Mouse (Mus musculus) midbrain, embryonic 16.5 days (tissue): ENCODE measurements around the gene Ang. TPM values are rescaled to one million over a fixed set of nuclear protein-coding genes. Genes with fewer than 3 reads are reported as not detected.
A peak's percentile ranks its signal among the peaks of the same experiment; 100 is the strongest.
"Not testable (repeated sequence)": the region's sequence is repeated elsewhere in the genome, so short reads cannot be mapped to it uniquely, and the experiment has no call there.

Experiments
- ATAC-seq: fragments of 200-750 bp; cut with Nextera tagmentation; 2 replicates; pipeline ENCODE4 v1.8.0; 2017; ENCODE audit warnings: moderate TSS enrichment
- H3K27ac ChIP-seq: fragments of 300-500 bp; sonication (generic); 2 replicates; pipeline ENCODE4 v1.5.1; 2014; ENCODE audit warnings: mild to moderate bottlenecking, low read length, mixed read lengths
- H3K27me3 ChIP-seq: fragments of 300-500 bp; sonication (generic); 2 replicates; pipeline ENCODE4 v1.6.1; 2014; ENCODE audit warnings: low read depth, low read length, mixed read lengths; ENCODE audit not compliant: control insufficient read depth, insufficient read depth
- H3K36me3 ChIP-seq: fragments of 300-500 bp; sonication (generic); 2 replicates; pipeline ENCODE4 v1.6.1; 2014; ENCODE audit warnings: mild to moderate bottlenecking, low read length, moderate library complexity, mixed read lengths; ENCODE audit not compliant: control insufficient read depth, insufficient read depth
- H3K4me1 ChIP-seq: fragments of 300-500 bp; sonication (generic); 2 replicates; pipeline ENCODE4 v1.6.1; 2014; ENCODE audit warnings: mild to moderate bottlenecking, low read length, mixed read lengths; ENCODE audit not compliant: control insufficient read depth, insufficient read depth
- H3K4me2 ChIP-seq: fragments of 300-500 bp; sonication (generic); 2 replicates; pipeline ENCODE4 v1.6.1; 2014; ENCODE audit warnings: mild to moderate bottlenecking, low read length, mixed read lengths
- H3K4me3 ChIP-seq: fragments of 300-500 bp; sonication (generic); 2 replicates; pipeline ENCODE4 v1.5.1; 2014; ENCODE audit warnings: low read depth, mild to moderate bottlenecking, low read length, moderate library complexity, mixed read lengths
- H3K9ac ChIP-seq: fragments of 300-500 bp; sonication (generic); 2 replicates; pipeline ENCODE4 v1.6.1; 2014; ENCODE audit warnings: low read depth, low read length, mixed read lengths
- H3K9me3 ChIP-seq: fragments of 300-500 bp; sonication (generic); replicated peaks from 2 replicates; pipeline ENCODE4 v1.6.1; 2014; ENCODE audit warnings: mild to moderate bottlenecking, low read length, mixed read lengths; ENCODE audit not compliant: control insufficient read depth, poor library complexity, severe bottlenecking
- WGBS: fragments of 180-500 bp; shearing (Covaris S2); extraction: QIAGEN DNeasy Blood & Tissue Kit; methylation state at CpG from one replicate; pipeline ENCODE4 v1.1.7; 2014; 5-methylcytosine and 5-hydroxymethylcytosine counted together
- polyA plus RNA-seq: library from polyadenylated mRNA; unstranded; fragments of >200 nt; fragmentation: Nextera tagmentation; extraction: Ambion mirVana; gene quantifications from 2 replicates; pipeline ENCODE4 v1.2.1, GENCODE M21; 2015

Gene Ang
- polyA plus RNA-seq, 1 experiment from 2014 or later: 3.2 TPM

DNA sequence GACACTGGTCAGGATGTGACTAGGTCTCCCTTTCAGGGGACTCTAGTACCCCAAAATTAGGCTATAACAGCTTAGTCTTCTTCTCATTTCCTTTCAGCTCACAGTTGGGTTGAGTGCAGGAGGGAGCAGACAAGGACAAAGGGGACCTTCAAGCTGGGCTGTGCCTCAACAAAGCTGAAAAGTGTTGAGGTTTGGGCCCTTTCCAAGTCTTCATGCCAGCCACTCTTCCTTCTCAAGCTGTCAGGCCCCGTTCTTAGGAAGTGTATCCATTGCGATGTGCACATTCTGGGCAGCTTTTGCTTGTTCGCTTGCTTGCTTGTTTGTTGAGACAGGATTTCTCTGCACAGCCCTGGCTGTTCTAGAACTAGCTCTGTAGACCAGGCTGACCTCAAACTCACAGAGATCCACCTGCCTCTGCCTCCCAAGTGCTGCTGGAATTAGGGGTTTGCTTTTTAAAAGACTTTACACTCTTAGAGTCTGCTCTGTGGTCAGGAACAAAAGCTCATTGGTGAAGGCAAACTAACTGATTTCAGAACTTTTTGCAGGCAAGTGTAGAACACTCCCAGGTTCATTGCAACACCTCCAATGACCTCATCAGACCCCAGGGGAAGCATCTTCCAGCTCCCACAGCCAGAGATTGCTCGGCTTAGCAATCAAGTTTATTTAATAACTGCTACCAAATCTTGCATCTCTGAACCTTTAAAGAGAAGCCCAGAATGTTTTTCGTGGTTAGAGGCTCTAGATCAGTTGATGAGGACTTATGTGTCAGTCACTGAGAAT, 3.3 kb downstream of the Ang start:
- no peak overlapping the region for H3K4me3 ChIP-seq
- H3K27ac ChIP-seq: no peak overlapping the region
- WGBS: 87% methylated on average over 5 of the region's 5 CpGs
- H3K4me1 ChIP-seq: peaks cover 6% of the 10 kb centered on the region; the same call in 1 of the 2 replicates
- ATAC-seq: no peak
- H3K4me2 ChIP-seq: no peak overlapping the region
- no peaks in the 10 kb centered on the region for H3K36me3 ChIP-seq
- H3K9me3 ChIP-seq: no peaks in the 10 kb centered on the region
- no peak overlapping the region for H3K9ac ChIP-seq
- no peaks in the 10 kb centered on the region for H3K27me3 ChIP-seq

DNA sequence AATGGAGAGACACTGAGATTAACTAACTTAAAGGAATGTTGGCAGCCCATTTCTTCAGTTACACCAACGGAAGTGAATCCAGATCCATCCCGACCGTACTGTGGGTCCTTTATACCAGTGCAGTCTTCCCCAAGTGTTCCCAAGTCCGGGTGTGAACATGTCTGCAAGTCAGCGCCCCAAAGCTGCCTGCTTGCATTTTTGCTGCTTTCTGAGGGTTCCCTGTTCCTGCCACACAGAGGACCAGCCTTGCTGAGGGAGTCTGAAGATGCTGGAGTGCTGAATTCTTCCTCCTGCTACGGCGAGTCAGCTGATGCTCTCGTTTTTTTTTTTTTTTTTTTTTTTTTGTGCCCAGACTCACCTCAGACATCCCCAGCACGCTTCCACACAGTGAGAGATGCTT, 4.0 kb downstream of the Ang start:
- no peak overlapping the region for H3K27ac ChIP-seq
- no peak overlapping the region for H3K4me3 ChIP-seq
- no peak overlapping the region for H3K9ac ChIP-seq
- H3K4me1 ChIP-seq: peaks cover 6% of the 10 kb centered on the region; the same call in 1 of the 2 replicates
- ATAC-seq: no peak
- H3K4me2 ChIP-seq: no peak overlapping the region
- WGBS: 73% methylated on average over 9 of the region's 9 CpGs
- H3K36me3 ChIP-seq: no peaks in the 10 kb centered on the region
- H3K27me3 ChIP-seq: no peaks in the 10 kb centered on the region
- H3K9me3 ChIP-seq: no peaks in the 10 kb centered on the region

DNA sequence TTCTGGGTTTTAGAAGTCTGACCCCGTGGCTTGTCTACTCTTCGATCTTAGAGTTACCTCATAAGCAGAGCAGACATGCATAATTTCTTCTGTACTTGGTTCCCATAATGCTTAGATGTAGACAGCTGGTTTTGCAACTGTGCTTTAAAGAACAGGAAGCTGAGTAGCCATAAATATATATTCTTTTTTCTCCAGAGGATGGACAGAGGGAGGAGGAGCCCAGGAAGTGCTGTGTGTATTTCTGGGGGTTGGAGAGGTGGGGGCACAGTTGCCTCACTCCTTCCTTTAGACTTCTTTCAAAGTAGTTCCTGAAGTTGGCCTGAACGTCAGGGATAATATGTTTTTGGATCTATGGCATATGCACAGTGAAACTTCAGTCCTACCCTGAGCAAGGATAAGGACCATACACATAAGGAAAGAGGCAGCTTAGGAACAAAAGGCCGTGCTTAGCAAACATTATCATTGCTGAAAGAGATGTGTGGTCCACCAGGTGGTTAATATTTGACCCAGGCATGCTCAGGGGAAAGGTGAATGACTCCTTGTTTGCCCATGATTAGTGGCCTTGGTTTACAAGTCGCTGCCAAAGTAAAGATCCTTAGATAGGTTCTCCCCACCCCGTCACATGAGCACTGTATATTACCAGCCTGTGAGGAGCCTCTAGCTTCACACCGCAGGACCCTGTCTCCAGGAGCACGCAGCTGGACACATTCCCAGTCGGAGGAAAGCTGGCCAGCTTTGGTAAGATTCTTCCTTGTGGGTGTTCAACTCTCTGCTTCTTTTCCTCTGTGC, 5.0 kb downstream of the Ang start:
- Histone ChIP-seq H3K9ac (no peak overlapping the region), H3K27ac (no peak overlapping the region), H3K4me1 (peaks cover 6% of the 10 kb centered on the region; the same call in 1 of the 2 replicates), H3K9me3 (no peaks in the 10 kb centered on the region), H3K27me3 (no peaks in the 10 kb centered on the region), H3K4me2 (no peak overlapping the region), H3K4me3 (no peak overlapping the region), H3K36me3 (no peaks in the 10 kb centered on the region)
- no peak for ATAC-seq
- WGBS: 75% methylated on average over 9 of the region's 9 CpGs

DNA sequence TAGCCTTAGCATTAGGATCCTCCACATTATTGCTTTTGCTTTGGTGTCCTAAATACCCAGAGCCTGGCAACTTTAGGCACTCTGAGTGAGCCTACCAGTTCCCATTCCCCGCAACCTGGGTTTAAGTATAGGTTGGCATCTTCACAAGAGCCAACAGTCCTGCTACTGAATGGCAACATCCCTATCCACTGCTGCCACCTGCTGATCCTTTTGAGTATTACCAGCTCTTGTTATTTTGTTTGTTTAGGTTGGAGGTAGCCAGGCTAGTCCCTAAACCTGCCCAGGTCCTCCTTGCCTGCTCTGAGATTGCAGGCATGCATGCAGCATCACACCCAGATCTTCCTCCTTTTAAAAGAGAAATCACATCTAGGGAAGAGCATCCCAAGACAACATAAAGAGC, 7.3 kb downstream of the Ang start:
- 30% methylated on average over 1 of the region's 1 CpGs for WGBS
- not testable (repeated sequence) for H3K4me3 ChIP-seq
- peak; percentile 66 for ATAC-seq

DNA sequence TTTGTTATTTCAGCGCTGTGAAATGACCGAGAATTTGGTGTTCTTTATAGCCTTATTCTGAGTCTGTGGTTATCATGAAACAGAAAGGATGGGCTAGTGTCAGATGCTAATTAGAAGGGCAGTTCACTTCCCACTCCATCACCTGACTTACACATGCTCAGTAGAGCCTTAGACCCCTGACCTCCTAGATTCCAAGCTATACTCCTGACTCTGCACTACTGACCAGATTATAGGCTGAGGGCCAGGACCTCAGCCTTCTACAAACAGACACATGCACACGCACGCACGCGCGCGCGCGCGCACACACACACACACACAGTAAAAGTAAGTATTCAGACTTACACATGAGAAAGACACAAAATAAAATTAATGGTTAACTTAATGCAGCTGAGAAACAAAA, 8.0 kb downstream of the Ang start:
- Histone ChIP-seq H3K9me3 (no peaks in the 10 kb centered on the region), H3K4me2 (no peak overlapping the region), H3K4me1 (no peaks in the 10 kb centered on the region), H3K4me3 (no peak overlapping the region), H3K27me3 (no peaks in the 10 kb centered on the region), H3K27ac (no peak overlapping the region), H3K36me3 (no peaks in the 10 kb centered on the region), H3K9ac (no peak overlapping the region)
- no peak for ATAC-seq
- 96% methylated on average over 11 of the region's 11 CpGs for WGBS

More for the DNA sequence above, 7.3 kb downstream of the Ang start:
- not testable (repeated sequence) for H3K27ac ChIP-seq, H3K9me3 ChIP-seq, H3K4me1 ChIP-seq, H3K4me2 ChIP-seq, H3K36me3 ChIP-seq, H3K9ac ChIP-seq, H3K27me3 ChIP-seq

DNA sequence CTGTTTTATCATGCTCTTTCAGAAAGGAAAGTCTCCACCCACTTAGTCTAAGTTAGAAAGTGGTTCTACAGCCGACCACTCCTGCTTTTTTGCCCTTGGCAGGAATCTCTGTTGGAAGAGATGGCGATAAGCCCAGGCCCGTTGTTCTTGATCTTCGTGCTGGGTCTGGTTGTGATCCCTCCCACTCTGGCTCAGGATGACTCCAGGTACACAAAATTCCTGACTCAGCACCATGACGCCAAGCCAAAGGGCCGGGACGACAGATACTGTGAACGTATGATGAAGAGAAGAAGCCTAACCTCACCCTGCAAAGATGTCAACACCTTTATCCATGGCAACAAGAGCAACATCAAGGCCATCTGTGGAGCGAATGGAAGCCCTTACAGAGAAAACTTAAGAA, 10.3 kb downstream of the Ang start:
- no peak overlapping the region for H3K4me3 ChIP-seq

DNA sequence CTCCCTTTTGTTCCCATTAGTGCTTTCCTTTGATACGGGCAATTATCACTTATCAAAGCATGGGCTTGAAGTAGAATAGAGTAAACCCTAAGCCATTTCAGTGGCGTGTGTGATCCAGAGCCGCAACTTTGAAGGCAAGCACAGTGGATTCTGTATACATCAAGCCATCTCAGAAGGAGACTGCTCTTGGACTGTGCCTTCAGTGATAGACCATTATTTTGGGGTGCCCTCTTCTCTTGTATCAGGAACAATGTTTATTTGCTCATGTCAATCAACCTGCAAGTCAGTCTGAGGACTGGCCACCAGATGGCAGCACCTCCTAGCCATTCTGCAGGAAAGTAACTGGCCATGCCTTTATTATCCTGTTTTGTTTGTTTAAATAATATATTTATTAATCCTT, 12.3 kb downstream of the Ang start:
- Histone ChIP-seq H3K4me1 (no peaks in the 10 kb centered on the region), H3K27me3 (no peaks in the 10 kb centered on the region), H3K27ac (no peak overlapping the region), H3K4me3 (no peak overlapping the region), H3K36me3 (no peaks in the 10 kb centered on the region), H3K9ac (no peak overlapping the region), H3K4me2 (no peak overlapping the region), H3K9me3 (no peaks in the 10 kb centered on the region)
- 60% methylated on average over 3 of the region's 3 CpGs for WGBS
- peak; percentile 37; the same call in 1 of the 2 replicates for ATAC-seq

More for the DNA sequence above, 10.3 kb downstream of the Ang start:
- Histone ChIP-seq H3K27ac (no peak overlapping the region), H3K27me3 (no peaks in the 10 kb centered on the region), H3K4me1 (no peaks in the 10 kb centered on the region), H3K9me3 (no peaks in the 10 kb centered on the region), H3K36me3 (no peaks in the 10 kb centered on the region), H3K9ac (no peak overlapping the region), H3K4me2 (no peak overlapping the region)
- 78% methylated on average over 9 of the region's 9 CpGs for WGBS
- no peak for ATAC-seq

DNA sequence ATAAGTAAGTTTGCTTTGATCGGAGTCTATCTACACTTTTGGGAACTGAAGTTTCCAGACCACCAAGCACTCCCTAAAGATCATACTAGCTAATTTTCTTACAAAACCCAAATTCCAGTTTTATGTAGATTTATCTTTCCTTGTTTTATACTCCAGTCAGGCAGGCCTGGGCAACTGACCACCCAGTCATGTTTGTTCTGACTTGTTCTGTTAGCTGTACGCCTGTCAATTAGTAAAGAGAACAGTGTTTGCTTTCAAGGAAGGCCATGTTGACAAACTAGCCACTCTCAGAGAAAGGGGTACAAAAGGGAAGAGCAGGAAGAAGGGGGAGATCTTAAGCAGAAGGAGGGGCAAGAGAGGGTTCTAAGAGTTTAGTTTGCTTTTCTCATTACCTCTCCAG, 13.4 kb downstream of the Ang start:
- Histone ChIP-seq H3K4me2 (no peak overlapping the region), H3K9ac (no peak overlapping the region), H3K27me3 (no peaks in the 10 kb centered on the region), H3K27ac (no peak overlapping the region), H3K36me3 (no peaks in the 10 kb centered on the region), H3K4me3 (no peak overlapping the region), H3K9me3 (no peaks in the 10 kb centered on the region), H3K4me1 (no peaks in the 10 kb centered on the region)
- 86% methylated on average over 2 of the region's 2 CpGs for WGBS
- no peak for ATAC-seq

DNA sequence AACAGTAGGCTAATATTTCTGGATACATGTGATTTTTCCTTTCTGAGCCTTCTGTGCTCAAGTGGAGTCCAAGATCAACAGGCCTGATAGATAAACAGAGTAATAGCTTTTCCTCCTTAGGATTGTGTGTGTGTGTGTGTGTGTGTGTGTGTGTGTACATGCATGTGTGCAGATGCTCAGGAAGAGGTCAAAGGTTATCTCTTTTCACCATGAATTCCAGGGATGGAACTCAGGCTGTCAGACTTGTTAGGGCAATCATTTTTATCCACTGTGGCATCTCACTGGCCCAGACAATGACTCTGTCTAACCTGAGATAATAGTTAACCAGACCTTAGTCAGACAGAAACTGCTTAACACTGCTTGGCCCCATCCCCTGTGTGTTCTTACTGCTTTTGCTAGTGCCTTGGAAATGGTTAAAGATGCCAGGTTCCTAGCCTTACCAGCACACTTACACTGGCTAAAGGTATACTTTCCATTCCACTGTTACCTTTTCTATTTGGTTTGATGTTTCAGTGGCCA, 15.6 kb downstream of the Ang start:
- Histone ChIP-seq H3K27ac (no peak overlapping the region), H3K4me3 (no peak overlapping the region), H3K9ac (no peak overlapping the region), H3K27me3 (no peaks in the 10 kb centered on the region), H3K36me3 (no peaks in the 10 kb centered on the region), H3K4me1 (no peaks in the 10 kb centered on the region), H3K4me2 (no peak overlapping the region), H3K9me3 (no peaks in the 10 kb centered on the region)
- no peak for ATAC-seq
